Comparison of ENCODE assay signal across 9 mouse cellular contexts in the genomic region with DNA sequence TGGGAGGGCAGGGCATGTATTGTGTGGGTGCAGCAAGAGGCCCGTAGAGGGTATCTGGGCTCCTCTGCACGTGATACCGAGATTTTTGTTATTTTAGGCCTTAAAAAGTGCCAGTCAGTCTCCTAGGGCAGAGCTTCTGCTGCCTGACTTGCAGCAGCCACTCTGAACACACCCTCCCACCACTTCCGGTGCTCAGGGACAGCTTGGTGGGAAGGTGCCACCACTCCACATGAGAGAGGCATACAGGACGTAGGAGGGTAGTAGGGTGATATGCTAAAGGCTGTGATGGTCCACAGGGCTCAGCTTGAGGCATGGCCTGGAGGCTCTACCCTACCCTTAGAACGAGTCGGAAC. TPM values are rescaled to one million over a fixed set of nuclear protein-coding genes. Genes with fewer than 3 reads are reported as not detected.
DNase-seq lines count a peak whose midpoint lies in the region; ATAC-seq and TF ChIP-seq lines count a peak whose summit lies in the region.
"Had no signal": no experiment of that assay in that cellular context is flagged by ENCODE, and none has a peak within 500 bp of the region (broad histone marks: within the 10 kb centered on the region; RNA-seq: fewer than 3 reads in every experiment).

No protein-coding gene starts in this region.

- H3K27ac ChIP-seq in limb, embryonic 10.5 days: peak overlapping the region; percentile 84
- no peak overlapping the region for H3K27ac ChIP-seq in stomach, embryonic 16.5 days (ENCODE audit: low read length)

- 0 out of 2 replicates have a peak, but pooled peaks cover 3% of the 10 kb centered on the region for H3K9me3 ChIP-seq in G1E (replicated peaks)
- H3K9me3 ChIP-seq in limb, embryonic 10.5 days (replicated peaks): no peaks in the 10 kb centered on the region
- no peaks in the 10 kb centered on the region for H3K9me3 ChIP-seq in stomach, embryonic 16.5 days (replicated peaks; ENCODE audit: control insufficient read depth, low read length)

- peak overlapping the region; percentile 97 for H3K4me2 ChIP-seq in stomach, embryonic 16.5 days (ENCODE audit: low read depth, low read length)

- H3K36me3 ChIP-seq in G1E (replicated peaks): peaks cover 50% of the 10 kb centered on the region
- no peaks in the 10 kb centered on the region for H3K36me3 ChIP-seq in limb, embryonic 10.5 days
- no peaks in the 10 kb centered on the region for H3K36me3 ChIP-seq in stomach, embryonic 16.5 days (ENCODE audit: control insufficient read depth, insufficient read depth, low read length)

- H3K4me1 ChIP-seq in G1E (ENCODE audit: insufficient read depth, low read depth, low read length): peaks cover 58% of the 10 kb centered on the region
- peaks cover 27% of the 10 kb centered on the region for H3K4me1 ChIP-seq in limb, embryonic 10.5 days
- H3K4me1 ChIP-seq in stomach, embryonic 16.5 days (ENCODE audit: control insufficient read depth, insufficient read depth, low read length): peaks cover 20% of the 10 kb centered on the region

- no peak for TF ChIP-seq CTCF in G1E (IDR thresholded peaks at IDR 0.05; ENCODE audit: low read depth, low read length)

- peak overlapping the region; percentile 82 for H3K4me3 ChIP-seq in G1E (ENCODE audit: low read depth, low read length)
- peak overlapping the region; percentile 81 for H3K4me3 ChIP-seq in limb, embryonic 10.5 days
- peak overlapping the region; percentile 82 for H3K4me3 ChIP-seq in stomach, embryonic 16.5 days (replicated peaks; ENCODE audit: low read length)

- peak overlapping the region; percentile 80 for H3K9ac ChIP-seq in stomach, embryonic 16.5 days (ENCODE audit: low read length)

- ATAC-seq in cerebellum, adult (ENCODE audit: insufficient number of reproducible peaks, low FRiP score, low TSS enrichment): 0 out of 2 replicates have a peak, but pooled peaks have one; percentile 4
- peak; percentile 79 for ATAC-seq in G1E (ENCODE audit: extremely low read depth, insufficient number of reproducible peaks, low FRiP score, poor library complexity, severe bottlenecking)
- ATAC-seq in frontal cortex, adult (ENCODE audit: low TSS enrichment): peak; percentile 64
- ATAC-seq in megakaryocyte-erythroid progenitor cell, adult 5-6 weeks (replicated peaks; ENCODE audit: low FRiP score, low TSS enrichment, poor library complexity, severe bottlenecking): peak; percentile 53
- ATAC-seq in stomach, embryonic 16.5 days (ENCODE audit: insufficient read depth, low FRiP score): no peak

- DNase-seq in cerebellum, postnatal 4 days (ENCODE audit: low spot score in 2 of 2): no peak
- peak; percentile 83 for DNase-seq in G1E (ENCODE audit: low spot score)
- no peak for DNase-seq in limb, embryonic 10.5 days (ENCODE audit: low spot score)
- no peak for DNase-seq in yolk sac, embryonic 10.5 days (ENCODE audit: low spot score)

- H3K27me3 ChIP-seq in G1E (ENCODE audit: insufficient read depth, low read length): 0 out of 2 replicates have a peak, but pooled peaks cover 5% of the 10 kb centered on the region
- H3K27me3 ChIP-seq in limb, embryonic 10.5 days (ENCODE audit: low read depth, poor library complexity, severe bottlenecking): peaks cover 20% of the 10 kb centered on the region
- no peaks in the 10 kb centered on the region for H3K27me3 ChIP-seq in stomach, embryonic 16.5 days (ENCODE audit: control insufficient read depth, insufficient read depth, low read length)
- H3K27me3 ChIP-seq: Patski had no signal

- WGBS in limb, embryonic 10.5 days: 34% methylated on average over 7 of the region's 7 CpGs
- 31% methylated on average over 7 of the region's 7 CpGs for WGBS in stomach, embryonic 16.5 days

RNA-seq across cellular contexts. Expression of a gene that starts 40.6 kb away (rescaled TPM):
- total RNA-seq in G1E (2014; fragmentation: Nextera tagmentation): 75.1 and 82.0 TPM in 2 replicates
- 95.3 and 98.4 TPM in 2 replicates for total RNA-seq in G1E (2017)
- polyA plus RNA-seq in G1E (2012): 383 and 401 TPM in 2 replicates
- polyA plus RNA-seq in limb, embryonic 10.5 days (2016; fragmentation: Nextera tagmentation; extraction: Ambion mirVana): 119 and 135 TPM in 2 replicates
- total RNA-seq in megakaryocyte-erythroid progenitor cell, adult 5-6 weeks (2014; fragmentation: Nextera tagmentation): 49.0 and 63.7 TPM in 2 replicates
- 48.1 and 62.1 TPM in 2 replicates for total RNA-seq in megakaryocyte-erythroid progenitor cell, adult 5-6 weeks (2017)
- polyA plus RNA-seq in stomach, embryonic 16.5 days (2015; fragmentation: Nextera tagmentation; extraction: Ambion mirVana): 45.7 and 46.2 TPM in 2 replicates

RNA-seq across cellular contexts. Expression of a gene that starts 47.5 kb away (rescaled TPM):
- total RNA-seq in G1E (2014; fragmentation: Nextera tagmentation) (13.1 and 13.7 TPM in 2 replicates), G1E (2017) (14.5 and 15.3 TPM in 2 replicates)
- 1.0 and 1.7 TPM in 2 replicates for polyA plus RNA-seq in G1E (2012)
- polyA plus RNA-seq in limb, embryonic 10.5 days (2016; fragmentation: Nextera tagmentation; extraction: Ambion mirVana): 19.0 and 19.2 TPM in 2 replicates
- total RNA-seq in megakaryocyte-erythroid progenitor cell, adult 5-6 weeks (2014; fragmentation: Nextera tagmentation): 20.7 and 25.3 TPM in 2 replicates
- 8.9 and 13.9 TPM in 2 replicates for total RNA-seq in megakaryocyte-erythroid progenitor cell, adult 5-6 weeks (2017)
- polyA plus RNA-seq in stomach, embryonic 16.5 days (2015; fragmentation: Nextera tagmentation; extraction: Ambion mirVana): 63.9 and 80.2 TPM in 2 replicates
